Mouse (Mus musculus): Measurements from ENCODE around the gene Igf2bp3. TPM values are rescaled to one million over a fixed set of nuclear protein-coding genes. Genes with fewer than 3 reads are reported as not detected.

The Igf2bp3 gene
- polyA plus RNA-seq, 1 experiment from 2014 or later = 94.0 TPM

DNA sequence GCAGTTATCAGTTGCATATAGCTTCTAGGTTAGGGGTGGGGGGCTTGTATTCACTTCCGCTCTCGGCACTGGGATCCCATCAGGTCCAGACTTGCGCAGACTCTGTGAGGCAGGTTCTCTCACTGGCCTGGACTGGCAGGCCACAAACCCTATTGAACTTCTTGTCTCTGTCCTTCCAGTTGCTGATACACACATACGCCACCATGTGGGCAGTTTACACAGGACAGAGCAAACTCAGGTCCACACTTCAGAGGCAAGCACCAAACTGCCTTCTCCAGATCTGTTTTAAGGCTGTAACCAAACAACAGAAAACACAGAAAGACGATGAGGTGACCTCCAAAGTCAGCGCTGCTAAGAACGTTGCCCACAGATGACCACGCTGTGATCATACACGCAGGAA is 72.3 kb downstream of the Igf2bp3 start:
- WGBS = 89% methylated on average over 9 of the region's 9 CpGs
- H3K4me3 ChIP-seq = no peak overlapping the region

DNA sequence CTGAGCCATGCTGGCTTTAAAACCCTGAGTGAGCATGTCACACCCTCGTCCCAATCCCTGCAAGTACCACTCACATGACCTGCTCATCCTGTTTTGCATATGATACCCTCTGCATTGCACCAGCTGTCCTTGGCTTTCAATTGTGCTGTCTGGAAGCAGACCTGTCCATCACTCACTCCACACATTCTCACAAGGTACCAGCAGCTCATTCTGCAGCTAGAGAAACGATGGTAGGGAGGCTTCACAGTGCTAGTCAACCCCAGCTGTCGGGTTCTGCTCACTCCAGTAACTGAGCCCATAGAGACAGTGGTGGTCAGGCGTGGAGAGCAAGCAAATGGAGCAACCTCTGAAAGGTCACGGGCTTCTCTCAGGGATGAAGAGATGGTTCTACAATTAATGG is 73.6 kb downstream of the Igf2bp3 start:
- Histone ChIP-seq H3K9ac (no peak overlapping the region), H3K27ac (no peak overlapping the region), H3K9me3 (no peaks in the 10 kb centered on the region), H3K4me3 (no peak overlapping the region), H3K27me3 (replicated peaks) (no peaks in the 10 kb centered on the region), H3K36me3 (0 out of 2 replicates have a peak, but pooled peaks cover 6% of the 10 kb centered on the region), H3K4me1 (0 out of 2 replicates have a peak, but pooled peaks cover 2% of the 10 kb centered on the region), H3K4me2 (replicated peaks) (no peak overlapping the region)
- no peak for ATAC-seq (ENCODE audit: low FRiP score, low read depth)
- WGBS = 84% methylated on average over 5 of the region's 5 CpGs

More for the DNA sequence above, 72.3 kb downstream of the Igf2bp3 start:
- Histone ChIP-seq H3K9me3 (no peaks in the 10 kb centered on the region), H3K9ac (no peak overlapping the region), H3K36me3 (0 out of 2 replicates have a peak, but pooled peaks cover 6% of the 10 kb centered on the region), H3K27me3 (replicated peaks) (no peaks in the 10 kb centered on the region), H3K4me2 (replicated peaks) (no peak overlapping the region), H3K4me1 (0 out of 2 replicates have a peak, but pooled peaks cover 2% of the 10 kb centered on the region), H3K27ac (no peak overlapping the region)
- ATAC-seq (ENCODE audit: low FRiP score, low read depth) = no peak

DNA sequence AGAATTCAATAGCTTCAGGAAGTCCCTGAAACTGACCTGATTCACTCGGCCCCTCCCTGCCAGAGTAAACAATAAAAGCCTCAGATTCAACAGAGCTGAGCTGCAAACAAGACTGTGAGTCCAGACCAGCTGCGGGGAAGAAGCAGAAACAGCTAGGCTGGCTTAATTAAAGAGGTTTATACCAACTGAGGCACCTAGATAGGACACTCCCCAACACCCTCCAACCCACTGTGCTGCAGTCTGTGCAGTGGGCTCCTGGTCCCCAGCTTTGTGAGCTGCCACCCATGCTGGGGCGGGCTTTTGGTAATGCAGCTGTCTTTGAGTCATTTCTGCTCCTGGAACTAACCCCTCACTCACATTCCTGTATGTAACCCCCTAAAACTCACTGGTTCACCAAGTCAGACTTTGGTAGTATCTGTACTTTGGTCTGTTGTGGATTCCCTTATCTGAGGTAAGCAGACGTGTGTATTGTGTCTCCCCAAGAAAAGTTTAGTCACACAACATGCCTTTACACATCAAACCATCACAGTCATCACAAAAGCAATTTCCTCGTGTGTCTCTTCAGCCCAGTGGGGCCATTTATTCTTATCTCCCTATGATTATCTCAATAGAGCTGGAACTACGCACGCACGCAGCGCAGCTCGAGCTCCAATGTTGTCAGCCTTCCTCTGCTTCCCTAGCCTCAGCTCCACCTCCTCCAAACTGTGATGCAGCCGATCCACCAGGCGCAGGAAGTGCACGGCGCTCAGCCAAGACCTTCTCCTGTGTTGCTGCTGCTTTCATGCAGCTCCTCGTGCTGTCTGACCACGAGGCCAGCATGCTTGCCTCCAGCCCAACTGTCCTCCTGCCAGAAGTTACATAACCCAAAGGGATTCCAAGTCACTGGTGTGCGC is 76.4 kb downstream of the Igf2bp3 start:
- Histone ChIP-seq H3K9me3 (no peaks in the 10 kb centered on the region), H3K4me3 (no peak overlapping the region), H3K4me1 (0 out of 2 replicates have a peak, but pooled peaks cover 12% of the 10 kb centered on the region), H3K9ac (no peak overlapping the region), H3K4me2 (replicated peaks) (no peak overlapping the region), H3K27ac (no peak overlapping the region), H3K27me3 (replicated peaks) (no peaks in the 10 kb centered on the region), H3K36me3 (0 out of 2 replicates have a peak, but pooled peaks cover 6% of the 10 kb centered on the region)
- ATAC-seq (ENCODE audit: low FRiP score, low read depth) = no peak
- 85% methylated on average over 17 of the region's 17 CpGs for WGBS

DNA sequence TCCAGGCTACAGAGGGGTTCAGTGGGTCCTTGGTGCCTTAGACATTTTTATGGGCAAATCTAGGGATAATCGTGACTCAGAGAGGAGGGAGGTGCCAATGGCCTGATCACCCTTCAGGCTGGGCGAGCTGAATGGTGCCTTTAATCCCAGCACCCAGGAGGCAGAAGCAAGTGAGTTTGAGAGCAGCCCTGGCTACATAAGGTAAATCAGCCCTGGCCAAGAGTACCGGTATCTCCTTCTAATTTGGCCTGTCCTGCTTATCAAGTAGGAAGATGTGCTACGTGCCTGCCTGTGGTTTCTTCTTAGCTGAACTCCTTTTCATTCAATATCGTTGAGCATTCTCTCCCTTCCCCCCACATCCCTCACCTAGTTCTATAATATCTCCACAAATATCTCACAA is 78.0 kb downstream of the Igf2bp3 start:
- 67% methylated on average over 5 of the region's 5 CpGs for WGBS
- no peaks in the 10 kb centered on the region for H3K9me3 ChIP-seq
- peaks cover 18% of the 10 kb centered on the region; the same call in 1 of the 2 replicates for H3K4me1 ChIP-seq
- no peak overlapping the region for H3K4me3 ChIP-seq
- no peak overlapping the region for H3K9ac ChIP-seq
- no peaks in the 10 kb centered on the region for H3K27me3 ChIP-seq (replicated peaks)
- H3K27ac ChIP-seq = no peak overlapping the region
- no peak overlapping the region for H3K4me2 ChIP-seq (replicated peaks)
- H3K36me3 ChIP-seq = 0 out of 2 replicates have a peak, but pooled peaks cover 6% of the 10 kb centered on the region
- no peak for ATAC-seq (ENCODE audit: low FRiP score, low read depth)

DNA sequence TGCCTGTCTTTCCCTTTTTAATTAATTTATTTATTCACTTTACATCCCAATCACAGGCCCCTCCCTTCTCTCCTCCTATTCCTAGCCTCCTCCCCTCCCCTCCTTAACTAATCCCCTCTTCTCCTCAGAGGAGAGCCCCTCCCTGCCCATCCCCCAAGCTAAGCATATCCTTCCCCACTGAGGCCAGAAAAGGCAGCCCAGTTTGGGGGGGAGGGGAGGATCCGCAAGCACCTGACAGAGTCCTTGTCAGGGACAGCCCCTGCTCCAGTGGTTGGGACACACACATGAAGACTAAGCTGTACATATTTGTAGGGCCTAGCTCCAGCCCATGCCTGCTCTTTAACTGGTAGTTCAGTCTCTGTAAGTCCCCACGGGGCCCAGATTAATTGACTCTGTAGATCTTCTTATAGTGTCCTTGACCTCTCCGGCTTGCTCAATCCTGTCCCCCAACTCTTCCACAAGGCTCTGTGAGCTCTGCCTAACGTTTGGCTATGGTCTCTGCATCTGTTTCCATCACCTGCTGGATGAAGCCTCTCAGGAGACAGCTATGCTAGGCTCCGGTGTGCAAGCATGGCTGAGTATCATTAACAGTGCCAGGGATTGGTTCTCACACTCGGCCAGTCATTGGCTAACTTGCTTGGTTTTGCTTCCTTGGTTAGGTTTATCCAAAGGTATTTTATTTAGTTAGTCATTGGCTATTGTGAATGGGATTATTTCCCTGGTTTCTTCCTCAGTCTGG is 82.2 kb downstream of the Igf2bp3 start:
- 60% methylated on average over 6 of the region's 6 CpGs for WGBS

DNA sequence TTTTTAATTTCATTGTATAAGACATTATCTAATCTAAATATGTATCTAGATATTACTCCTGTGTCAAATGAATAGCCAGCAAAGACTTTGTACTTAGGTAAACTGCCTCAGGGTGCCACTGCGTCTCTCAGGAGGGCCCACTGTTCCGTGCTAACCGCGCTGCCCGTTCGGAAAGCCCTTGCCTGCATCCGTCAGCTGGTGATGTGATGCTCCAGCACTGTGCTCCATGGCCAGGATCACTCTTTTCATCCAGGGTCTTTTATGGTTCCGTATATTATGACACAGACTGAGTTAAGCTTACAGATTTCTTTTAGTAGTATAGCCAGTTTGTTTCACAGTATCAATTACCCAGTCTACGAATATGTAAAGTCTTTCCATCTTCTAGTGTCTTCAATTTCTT is 82.9 kb downstream of the Igf2bp3 start:
- Histone ChIP-seq H3K27ac (no peak overlapping the region), H3K4me3 (no peak overlapping the region), H3K9ac (no peak overlapping the region), H3K4me2 (replicated peaks) (no peak overlapping the region), H3K36me3 (no peaks in the 10 kb centered on the region), H3K27me3 (replicated peaks) (no peaks in the 10 kb centered on the region), H3K9me3 (no peaks in the 10 kb centered on the region), H3K4me1 (peaks cover 16% of the 10 kb centered on the region; the same call in 1 of the 2 replicates)
- WGBS = 81% methylated on average over 9 of the region's 9 CpGs
- ATAC-seq (ENCODE audit: low FRiP score, low read depth) = no peak

More for the DNA sequence above, 82.2 kb downstream of the Igf2bp3 start:
- Histone ChIP-seq H3K9me3 (no peaks in the 10 kb centered on the region), H3K36me3 (no peaks in the 10 kb centered on the region), H3K4me1 (peaks cover 16% of the 10 kb centered on the region; the same call in 1 of the 2 replicates), H3K9ac (no peak overlapping the region), H3K27me3 (replicated peaks) (no peaks in the 10 kb centered on the region), H3K4me2 (replicated peaks) (no peak overlapping the region), H3K27ac (no peak overlapping the region), H3K4me3 (no peak overlapping the region)
- no peak for ATAC-seq (ENCODE audit: low FRiP score, low read depth)

DNA sequence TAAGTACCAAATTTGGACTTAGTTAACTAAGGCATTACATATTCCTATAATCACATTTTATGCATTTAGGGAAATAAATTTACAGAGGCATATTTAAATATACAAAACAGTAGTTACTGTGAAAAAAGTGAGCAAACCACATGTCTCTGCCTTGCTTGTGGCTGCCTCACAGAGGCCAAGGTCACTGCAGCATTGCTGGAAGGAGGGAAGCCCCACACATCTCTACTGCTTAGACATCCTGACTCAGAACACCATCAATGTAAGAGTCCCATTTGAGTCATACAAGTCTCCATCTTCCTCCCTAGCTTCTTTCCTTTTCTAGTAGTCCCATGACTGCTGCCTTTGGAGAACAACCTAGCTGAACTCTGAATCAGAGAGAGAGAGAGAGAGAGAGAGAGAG is 84.4 kb downstream of the Igf2bp3 start:
- no peak overlapping the region for H3K9ac ChIP-seq
- no peaks in the 10 kb centered on the region for H3K27me3 ChIP-seq (replicated peaks)
- no peak for ATAC-seq (ENCODE audit: low FRiP score, low read depth)
- no peak overlapping the region for H3K4me3 ChIP-seq
- no peak overlapping the region for H3K4me2 ChIP-seq (replicated peaks)
- H3K9me3 ChIP-seq = no peaks in the 10 kb centered on the region
- H3K36me3 ChIP-seq = peaks cover 2% of the 10 kb centered on the region; the same call in 1 of the 2 replicates
- H3K4me1 ChIP-seq = peaks cover 10% of the 10 kb centered on the region; the same call in 1 of the 2 replicates
- H3K27ac ChIP-seq = no peak overlapping the region

DNA sequence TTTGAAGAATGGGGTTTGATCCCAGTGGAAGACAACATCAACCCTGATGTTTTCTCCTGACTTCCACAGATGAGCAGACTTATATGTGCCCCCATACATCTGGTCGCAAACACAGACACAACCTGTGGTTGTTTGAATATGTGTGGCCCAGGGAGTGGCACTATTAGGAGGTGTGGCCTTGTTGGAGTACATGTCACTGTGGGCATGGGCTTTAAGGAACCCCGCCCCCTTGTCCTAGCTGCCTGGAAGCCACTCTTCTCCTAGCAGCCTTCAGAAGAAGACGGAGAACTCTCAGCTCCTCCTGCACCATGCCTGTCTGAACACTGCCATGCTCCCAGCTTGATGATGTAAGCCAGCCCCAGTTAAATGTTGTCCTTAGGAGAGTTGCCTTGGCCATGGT is 94.4 kb downstream of the Igf2bp3 start:
- ATAC-seq (ENCODE audit: low FRiP score, low read depth) = no peak
- no peak overlapping the region for H3K4me2 ChIP-seq (replicated peaks)
- no peaks in the 10 kb centered on the region for H3K4me1 ChIP-seq
- H3K4me3 ChIP-seq = no peak overlapping the region
- no peaks in the 10 kb centered on the region for H3K9me3 ChIP-seq
- H3K9ac ChIP-seq = no peak overlapping the region
- 94% methylated on average over 3 of the region's 3 CpGs for WGBS
- no peak overlapping the region for H3K27ac ChIP-seq
- peaks cover 23% of the 10 kb centered on the region for H3K36me3 ChIP-seq
- H3K27me3 ChIP-seq (replicated peaks) = no peaks in the 10 kb centered on the region

DNA sequence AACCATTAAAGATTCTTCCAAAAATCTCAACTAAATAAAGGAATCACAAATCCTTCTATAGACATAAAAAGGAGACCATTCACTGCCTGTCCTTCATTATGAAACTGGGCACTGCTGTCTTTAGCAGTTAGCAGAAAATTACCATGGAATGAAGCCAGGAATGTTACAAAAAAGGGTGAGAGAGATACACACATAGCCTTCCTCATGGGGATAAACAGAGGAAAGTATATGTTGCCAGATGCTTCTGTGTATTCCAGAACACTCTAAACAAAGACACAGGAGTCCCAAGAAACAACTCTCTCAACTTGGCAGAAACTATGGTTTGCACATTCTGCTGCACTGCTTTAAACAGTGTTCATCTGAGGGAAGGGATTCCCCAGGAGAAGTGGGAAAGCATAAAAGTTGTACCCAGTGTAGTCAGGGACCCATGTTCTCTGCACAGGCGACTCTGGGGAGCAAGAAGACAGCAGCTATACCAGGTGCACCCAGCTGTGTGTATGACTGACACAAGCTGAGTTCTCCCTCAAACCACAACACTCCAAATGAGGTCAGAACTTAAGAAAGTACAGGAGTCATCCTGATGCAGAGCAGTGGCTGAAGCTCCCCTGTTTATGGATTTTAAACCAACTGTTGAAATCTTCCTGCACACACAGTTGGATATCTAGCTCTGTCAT is 95.2 kb downstream of the Igf2bp3 start:
- no peaks in the 10 kb centered on the region for H3K9me3 ChIP-seq
- no peak overlapping the region for H3K4me2 ChIP-seq (replicated peaks)
- no peak overlapping the region for H3K4me3 ChIP-seq
- no peak overlapping the region for H3K9ac ChIP-seq
- H3K27ac ChIP-seq = no peak overlapping the region
- no peak for ATAC-seq (ENCODE audit: low FRiP score, low read depth)
- no peaks in the 10 kb centered on the region for H3K27me3 ChIP-seq (replicated peaks)
- H3K4me1 ChIP-seq = no peaks in the 10 kb centered on the region
- WGBS = 92% methylated on average over 1 of the region's 1 CpGs
- peaks cover 21% of the 10 kb centered on the region for H3K36me3 ChIP-seq

DNA sequence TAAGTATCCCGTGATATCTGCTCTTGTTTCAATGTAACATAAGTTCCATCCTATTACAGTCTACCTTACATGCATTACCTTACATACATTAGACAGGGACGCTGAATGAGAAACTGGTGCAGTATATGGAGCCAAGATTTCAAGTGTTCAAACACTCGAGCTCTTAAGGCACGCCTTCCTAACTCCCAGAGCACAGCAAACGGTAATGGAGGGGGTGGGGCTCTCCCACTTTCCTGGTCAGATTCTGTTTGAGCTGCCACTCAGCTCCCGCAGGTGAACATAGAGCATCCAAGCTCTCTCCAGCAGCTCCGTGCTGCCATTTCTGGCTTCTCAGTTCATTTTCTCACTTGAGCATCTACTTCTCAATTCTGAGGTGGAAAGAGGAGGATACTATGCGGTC is 96.3 kb downstream of the Igf2bp3 start:
- Histone ChIP-seq H3K9ac (no peak overlapping the region), H3K27me3 (replicated peaks) (no peaks in the 10 kb centered on the region), H3K4me2 (replicated peaks) (no peak overlapping the region), H3K4me1 (no peaks in the 10 kb centered on the region), H3K36me3 (peaks cover 23% of the 10 kb centered on the region), H3K27ac (no peak overlapping the region), H3K4me3 (no peak overlapping the region), H3K9me3 (no peaks in the 10 kb centered on the region)
- no peak for ATAC-seq (ENCODE audit: low FRiP score, low read depth)
- WGBS = 85% methylated on average over 8 of the region's 8 CpGs

DNA sequence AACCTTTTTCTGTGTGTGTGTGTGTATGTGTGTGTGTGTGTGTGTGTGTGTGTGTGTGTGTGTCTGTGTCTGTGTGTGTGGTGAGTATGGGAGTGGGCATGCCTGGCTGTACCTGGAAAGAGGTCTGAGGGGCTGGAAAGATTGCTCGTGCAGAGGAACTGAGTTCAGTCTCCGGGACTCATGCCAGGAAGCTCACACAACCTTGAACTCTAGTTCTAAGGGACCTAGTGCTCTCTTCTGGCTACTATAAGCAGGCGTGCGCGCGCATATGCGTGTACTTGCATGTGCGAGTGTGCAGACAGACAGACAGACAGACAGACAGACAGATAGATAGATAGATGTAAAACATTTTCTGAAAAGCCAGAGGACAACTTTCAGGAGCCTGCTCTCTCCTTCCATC is 98.5 kb downstream of the Igf2bp3 start:
- 98% methylated on average over 8 of the region's 8 CpGs for WGBS
- ATAC-seq (ENCODE audit: low FRiP score, low read depth) = no peak
- H3K4me1 ChIP-seq = no peaks in the 10 kb centered on the region
- H3K4me2 ChIP-seq (replicated peaks) = no peak overlapping the region
- peaks cover 17% of the 10 kb centered on the region for H3K36me3 ChIP-seq
- H3K27ac ChIP-seq = no peak overlapping the region
- no peaks in the 10 kb centered on the region for H3K9me3 ChIP-seq
- H3K9ac ChIP-seq = no peak overlapping the region
- H3K4me3 ChIP-seq = no peak overlapping the region
- no peaks in the 10 kb centered on the region for H3K27me3 ChIP-seq (replicated peaks)

DNA sequence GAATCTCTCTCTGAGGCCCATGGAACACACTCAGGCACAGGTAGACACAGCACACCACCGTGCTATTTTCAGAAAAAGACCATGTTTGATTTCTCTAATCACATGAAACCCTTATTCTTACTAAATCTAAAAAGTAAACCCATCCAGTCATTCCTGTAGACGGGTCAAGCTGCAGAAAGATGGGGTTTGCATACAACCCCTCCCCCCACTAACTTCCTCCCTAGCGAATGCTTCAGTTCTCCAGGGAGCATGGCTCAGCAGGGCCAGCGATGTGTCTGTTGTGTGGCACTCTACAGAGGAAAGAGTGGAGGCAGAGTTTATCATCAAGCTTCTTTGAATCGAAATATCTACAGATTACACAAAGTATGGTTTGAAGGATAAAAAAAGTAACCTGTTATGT is 99.2 kb downstream of the Igf2bp3 start:
- no peak overlapping the region for H3K9ac ChIP-seq
- H3K27ac ChIP-seq = no peak overlapping the region
- H3K4me2 ChIP-seq (replicated peaks) = no peak overlapping the region
- 83% methylated on average over 5 of the region's 5 CpGs for WGBS
- no peaks in the 10 kb centered on the region for H3K4me1 ChIP-seq
- H3K36me3 ChIP-seq = peaks cover 19% of the 10 kb centered on the region
- H3K9me3 ChIP-seq = no peaks in the 10 kb centered on the region
- no peak for ATAC-seq (ENCODE audit: low FRiP score, low read depth)
- no peak overlapping the region for H3K4me3 ChIP-seq
- H3K27me3 ChIP-seq (replicated peaks) = no peaks in the 10 kb centered on the region

Measured in neural tube, embryonic 12.5 days (tissue).